Mouse (Mus musculus) forebrain, embryonic 16.5 days (tissue): ENCODE measurements around the gene Olfr764-ps1. TPM values are rescaled to one million over a fixed set of nuclear protein-coding genes. Genes with fewer than 3 reads are reported as not detected.
"Not testable (repeated sequence)": the region's sequence is repeated elsewhere in the genome, so short reads cannot be mapped to it uniquely, and the experiment has no call there.

Source experiments
- ATAC-seq: fragments of 200-750 bp; cut with Nextera tagmentation; 2 replicates; pipeline ENCODE4 v1.8.0; 2017; ENCODE audit warnings: mild to moderate bottlenecking, moderate library complexity
- H3K27ac ChIP-seq: fragments of 300-500 bp; sonication (generic); 2 replicates; pipeline ENCODE4 v1.5.1; 2014; ENCODE audit warnings: low read length, control low read depth
- H3K27me3 ChIP-seq: fragments of 300-500 bp; sonication (generic); replicated peaks from 2 replicates; pipeline ENCODE4 v1.6.1; 2014; ENCODE audit warnings: low read length; ENCODE audit not compliant: control insufficient read depth, insufficient read depth
- H3K36me3 ChIP-seq: fragments of 300-500 bp; sonication (generic); 2 replicates; pipeline ENCODE4 v1.6.1; 2014; ENCODE audit not compliant: control insufficient read depth, insufficient read depth
- H3K4me1 ChIP-seq: fragments of 300-500 bp; sonication (generic); replicated peaks from 2 replicates; pipeline ENCODE4 v1.6.1; 2014; ENCODE audit warnings: low read length; ENCODE audit not compliant: control insufficient read depth, insufficient read depth
- H3K4me2 ChIP-seq: fragments of 300-500 bp; sonication (generic); 2 replicates; pipeline ENCODE4 v1.6.1; 2014; ENCODE audit warnings: mild to moderate bottlenecking, low read length, control low read depth
- H3K4me3 ChIP-seq: fragments of 300-500 bp; sonication (generic); replicated peaks from 2 replicates; pipeline ENCODE4 v1.5.1; 2014; ENCODE audit warnings: mild to moderate bottlenecking, low read length, control low read depth
- H3K9ac ChIP-seq: fragments of 300-500 bp; sonication (generic); replicated peaks from 2 replicates; pipeline ENCODE4 v1.6.1; 2014; ENCODE audit warnings: low read depth, low read length, control low read depth
- H3K9me3 ChIP-seq: fragments of 300-500 bp; sonication (generic); 2 replicates; pipeline ENCODE4 v1.6.1; 2016; ENCODE audit warnings: low read length; ENCODE audit not compliant: control insufficient read depth
- whole genome bisulfite sequencing: fragments of 180-500 bp; shearing (Covaris S2); extraction: QIAGEN DNeasy Blood & Tissue Kit; methylation state at CpG from one replicate; pipeline ENCODE4 v1.1.7; 2014; 5-methylcytosine and 5-hydroxymethylcytosine counted together
- polyA plus RNA-seq: library from polyadenylated mRNA; unstranded; fragments of >200 nt; fragmentation: Nextera tagmentation; extraction: Ambion mirVana; gene quantifications from 2 replicates; pipeline ENCODE4 v1.2.1, GENCODE M21; 2015

The Olfr764-ps1 gene
- polyA plus RNA-seq = not detected in 2 replicates

- Histone ChIP-seq H3K4me3 (no peak within 1 kb of the TSS), H3K4me1 (no peaks in the 10 kb centered on the region), H3K27me3 (no peaks in the 10 kb centered on the region), H3K9me3 (no peaks in the 10 kb centered on the region), H3K4me2 (no peak within 1 kb of the TSS), H3K36me3 (no peaks in the 10 kb centered on the region), H3K9ac (no peak within 1 kb of the TSS), H3K27ac (no peak within 1 kb of the TSS)
- no peak for ATAC-seq
- 80% methylated on average over 3 of the region's 3 CpGs for WGBS
Measured at GRCm38 (mm10) chr10:129039796-129040195, at the start of gene Olfr764-ps1. TSS of gene Olfr764-ps1 (minus strand) at chr10:129039896.

- not testable (repeated sequence) for H3K27ac ChIP-seq, H3K9me3 ChIP-seq, ATAC-seq, H3K4me1 ChIP-seq, H3K4me3 ChIP-seq, H3K4me2 ChIP-seq, H3K9ac ChIP-seq, H3K36me3 ChIP-seq, H3K27me3 ChIP-seq
Measured at GRCm38 (mm10) chr10:129082810-129083209, 43.1 kb upstream of the Olfr764-ps1 start, which contains the start of gene Olfr767. TSS of gene Olfr767 (minus strand) at chr10:129082910.

DNA sequence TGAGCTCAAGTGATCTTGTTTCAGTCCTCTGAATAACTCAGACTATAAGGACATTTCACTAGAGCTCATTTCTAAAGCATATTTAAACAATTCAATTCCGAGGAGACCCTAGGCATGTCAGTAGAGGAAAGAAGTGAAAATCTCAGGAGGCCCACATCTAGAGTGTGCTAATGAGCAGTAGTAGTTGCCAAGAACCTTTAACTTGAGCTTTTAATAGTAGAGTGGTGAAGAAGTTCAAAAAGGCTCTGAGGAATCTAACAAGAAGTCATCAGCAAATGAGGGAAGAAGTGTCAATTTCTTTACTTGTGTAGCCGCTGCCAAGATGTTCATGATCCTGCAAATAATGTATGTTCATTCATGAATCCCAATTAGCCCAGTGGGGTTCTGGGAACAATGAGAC lies 29.2 kb upstream of the Olfr764-ps1 start, which contains the start of gene Olfr766-ps1:
Gene Olfr766-ps1, minus strand, starts transcription at position 101 of the 400 bp plus-strand sequence.
- no peak within 1 kb of the TSS for H3K9ac ChIP-seq
- H3K9me3 ChIP-seq = no peaks in the 10 kb centered on the region
- no peak for ATAC-seq

GRCm38 (mm10) chr10:129049898-129050297 lies 10.2 kb upstream of the Olfr764-ps1 start, which contains the start of gene Olfr765:
TSS of gene Olfr765 (minus strand) at chr10:129049998.
- H3K36me3 ChIP-seq, H3K4me2 ChIP-seq, H3K4me1 ChIP-seq, H3K4me3 ChIP-seq, H3K27me3 ChIP-seq, H3K9ac ChIP-seq, ATAC-seq, H3K27ac ChIP-seq, H3K9me3 ChIP-seq: not testable (repeated sequence)

More for the DNA sequence above, 29.2 kb upstream of the Olfr764-ps1 start, which contains the start of gene Olfr766-ps1:
- H3K4me1 ChIP-seq = no peaks in the 10 kb centered on the region
- no peaks in the 10 kb centered on the region for H3K27me3 ChIP-seq
- no peak within 1 kb of the TSS for H3K27ac ChIP-seq
- H3K36me3 ChIP-seq = no peaks in the 10 kb centered on the region
- no peak within 1 kb of the TSS for H3K4me2 ChIP-seq
- 46% methylated on average over 2 of the region's 2 CpGs for WGBS
- no peak within 1 kb of the TSS for H3K4me3 ChIP-seq

DNA sequence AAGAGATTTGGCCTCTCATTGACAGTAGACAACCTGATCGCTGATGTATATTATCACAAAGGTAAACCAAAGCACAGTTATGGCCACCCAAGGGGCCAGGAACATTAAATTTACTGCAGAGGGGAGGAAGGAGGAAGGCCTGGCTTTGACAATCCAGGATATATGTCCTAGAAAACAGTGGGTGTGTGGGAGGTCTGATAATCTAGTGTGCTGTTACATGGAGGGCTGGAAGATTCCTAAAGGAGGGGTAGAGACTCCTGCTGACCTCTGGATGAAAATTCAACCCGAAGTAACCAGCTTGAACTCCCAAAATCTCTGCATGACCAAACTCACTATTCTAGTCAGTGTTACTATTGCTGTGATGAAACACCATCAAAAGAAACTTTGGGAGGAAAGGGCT lies 11.4 kb downstream of the Olfr764-ps1 start:
- Histone ChIP-seq H3K9me3 (no peaks in the 10 kb centered on the region), H3K4me3 (no peak overlapping the region), H3K27me3 (no peaks in the 10 kb centered on the region), H3K27ac (no peak overlapping the region), H3K4me1 (no peaks in the 10 kb centered on the region), H3K4me2 (no peak overlapping the region), H3K9ac (no peak overlapping the region), H3K36me3 (no peaks in the 10 kb centered on the region)
- no peak for ATAC-seq
- 86% methylated on average over 2 of the region's 2 CpGs for WGBS

GRCm38 (mm10) chr10:129026018-129026662 lies 13.6 kb downstream of the Olfr764-ps1 start:
- no peak overlapping the region for H3K9ac ChIP-seq
- H3K4me3 ChIP-seq = no peak overlapping the region
- H3K4me1 ChIP-seq = no peaks in the 10 kb centered on the region
- peak; percentile 45; the same call in 1 of the 2 replicates for ATAC-seq
- no peaks in the 10 kb centered on the region for H3K36me3 ChIP-seq
- no peaks in the 10 kb centered on the region for H3K9me3 ChIP-seq
- H3K4me2 ChIP-seq = no peak overlapping the region
- WGBS = 63% methylated on average over 3 of the region's 3 CpGs
- no peaks in the 10 kb centered on the region for H3K27me3 ChIP-seq
- H3K27ac ChIP-seq = no peak overlapping the region

GRCm38 (mm10) chr10:129023319-129023718 lies 16.4 kb downstream of the Olfr764-ps1 start:
- no peaks in the 10 kb centered on the region for H3K36me3 ChIP-seq
- no peak for ATAC-seq

DNA sequence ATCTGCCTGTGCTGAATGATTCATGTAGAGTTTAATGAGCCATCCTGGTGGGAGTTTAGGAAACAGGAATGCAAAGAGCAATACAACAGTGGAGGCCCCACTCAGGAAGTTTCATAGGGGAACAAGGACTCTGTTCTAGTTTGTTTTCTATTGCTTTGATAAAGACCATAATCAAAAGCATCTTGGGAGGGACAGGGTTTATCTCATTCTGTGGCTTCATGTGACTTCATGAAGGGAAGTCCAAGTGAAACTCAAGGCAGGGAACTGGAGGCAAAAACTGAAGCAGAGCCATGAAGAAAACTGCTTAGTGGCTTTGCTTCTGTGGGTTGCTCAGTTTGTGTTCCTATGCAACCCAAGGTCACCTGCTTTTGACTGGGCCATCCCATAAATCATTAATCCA lies 25.2 kb downstream of the Olfr764-ps1 start:
- H3K4me1 ChIP-seq = no peaks in the 10 kb centered on the region
- no peaks in the 10 kb centered on the region for H3K36me3 ChIP-seq
- no peak overlapping the region for H3K4me2 ChIP-seq
- no peak overlapping the region for H3K9ac ChIP-seq
- H3K4me3 ChIP-seq = no peak overlapping the region
- no peak for ATAC-seq
- H3K27me3 ChIP-seq = no peaks in the 10 kb centered on the region
- no peak overlapping the region for H3K27ac ChIP-seq
- no peaks in the 10 kb centered on the region for H3K9me3 ChIP-seq

More at GRCm38 (mm10) chr10:129023319-129023718, 16.4 kb downstream of the Olfr764-ps1 start:
- no peak overlapping the region for H3K4me2 ChIP-seq
- H3K9me3 ChIP-seq = no peaks in the 10 kb centered on the region
- no peak overlapping the region for H3K27ac ChIP-seq
- no peak overlapping the region for H3K9ac ChIP-seq
- no peaks in the 10 kb centered on the region for H3K27me3 ChIP-seq
- no peaks in the 10 kb centered on the region for H3K4me1 ChIP-seq
- no peak overlapping the region for H3K4me3 ChIP-seq

DNA sequence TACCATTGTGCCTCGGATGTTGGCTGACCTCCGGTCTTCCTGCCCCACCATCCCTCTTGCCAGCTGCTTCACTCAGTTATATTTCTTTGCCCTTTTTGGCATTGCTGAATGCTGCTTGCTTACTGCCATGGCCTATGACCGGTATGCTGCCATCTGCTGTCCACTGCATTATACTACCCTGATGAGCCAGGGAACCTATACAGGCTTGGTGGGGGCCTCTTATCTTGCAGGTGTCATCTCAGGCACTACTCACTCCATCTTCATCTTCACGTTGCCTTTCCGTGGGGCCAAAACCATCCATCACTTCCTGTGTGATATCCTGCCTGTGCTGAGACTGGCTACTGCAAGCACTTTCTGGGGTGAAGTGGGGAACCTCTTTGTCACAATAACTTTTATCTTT lies 28.2 kb downstream of the Olfr764-ps1 start:
- not testable (repeated sequence) for H3K4me1 ChIP-seq, H3K4me3 ChIP-seq, H3K27ac ChIP-seq, H3K4me2 ChIP-seq, H3K9ac ChIP-seq, ATAC-seq, H3K36me3 ChIP-seq, H3K27me3 ChIP-seq, H3K9me3 ChIP-seq
- WGBS = 73% methylated on average over 2 of the region's 5 CpGs
